Mouse (Mus musculus) spleen, adult 18-20 months (tissue): ENCODE data around the gene Suco.

ENCODE experiments used
- DNase-seq, 2 experiments: peaks; one replicate each; pipeline ENCODE4 v3.0.0; 2022; ENCODE audit warnings: mixed read lengths in 2 of 2

Suco gene

GRCm38 (mm10) chr1:161876553-161877447, at the start of gene Suco:
Suco (minus strand) TSS chr1:161876682.
- peak; percentile 97 to 100 for DNase-seq

- no peak for DNase-seq
Observed at GRCm38 (mm10) chr1:161925281-161925805, 48.9 kb upstream of the Suco start.

GRCm38 (mm10) chr1:161924321-161924720, 47.8 kb upstream of the Suco start:
- no peak for DNase-seq

- DNase-seq = no peak
Observed at GRCm38 (mm10) chr1:161921928-161922327, 45.4 kb upstream of the Suco start.

GRCm38 (mm10) chr1:161920475-161921454, 44.3 kb upstream of the Suco start:
- DNase-seq = no peak

- DNase-seq = no peak
Observed at GRCm38 (mm10) chr1:161919594-161919993, 43.1 kb upstream of the Suco start.

GRCm38 (mm10) chr1:161918682-161919372, 42.3 kb upstream of the Suco start:
- no peak for DNase-seq

- no peak for DNase-seq
Observed at GRCm38 (mm10) chr1:161917940-161918484, 41.5 kb upstream of the Suco start.

- no peak for DNase-seq
Observed at GRCm38 (mm10) chr1:161916036-161916435, 39.6 kb upstream of the Suco start.

- DNase-seq = no peak
Observed at GRCm38 (mm10) chr1:161913648-161913984, 37.1 kb upstream of the Suco start.

GRCm38 (mm10) chr1:161912940-161913647, 36.6 kb upstream of the Suco start:
- no peak for DNase-seq

- no peak for DNase-seq
Observed at GRCm38 (mm10) chr1:161909074-161909473, 32.6 kb upstream of the Suco start.

- DNase-seq = no peak
Observed at GRCm38 (mm10) chr1:161907795-161908457, 31.4 kb upstream of the Suco start.

- no peak for DNase-seq
Observed at GRCm38 (mm10) chr1:161907111-161907510, 30.6 kb upstream of the Suco start.

- no peak for DNase-seq
Observed at GRCm38 (mm10) chr1:161902692-161903452, 26.4 kb upstream of the Suco start.

- DNase-seq = no peak
Observed at GRCm38 (mm10) chr1:161900129-161900528, 23.6 kb upstream of the Suco start.

- DNase-seq = no peak
Observed at GRCm38 (mm10) chr1:161897235-161897634, 20.8 kb upstream of the Suco start.

GRCm38 (mm10) chr1:161896130-161896529, 19.6 kb upstream of the Suco start:
- DNase-seq = peak in 1 of 2 experiments; percentile 27

- no peak for DNase-seq
Observed at GRCm38 (mm10) chr1:161895014-161895413, 18.5 kb upstream of the Suco start.

- DNase-seq = no peak
Observed at GRCm38 (mm10) chr1:161894553-161894952, 18.1 kb upstream of the Suco start.
